Mouse (Mus musculus) C2C12 (cell line): ENCODE data around the gene Mpig6b. TPM values are rescaled to one million over a fixed set of nuclear protein-coding genes. Genes with fewer than 3 reads are reported as not detected.

Experiments
- H3K27me3 ChIP-seq: one replicate; pipeline ENCODE4 v1.6.1; 2011; ENCODE audit not compliant: control insufficient read depth, insufficient read depth, insufficient read length
- H3K36me3 ChIP-seq: one replicate; pipeline ENCODE4 v1.6.1; 2011; ENCODE audit not compliant: control insufficient read depth, insufficient read depth
- H3K4me3 ChIP-seq: one replicate; pipeline ENCODE4 v1.5.1; 2011; ENCODE audit warnings: mild to moderate bottlenecking, control low read depth; ENCODE audit not compliant: poor library complexity, insufficient read depth, severe bottlenecking
- H3K79me2 ChIP-seq: one replicate; pipeline ENCODE4 v1.6.1; 2011; ENCODE audit not compliant: control insufficient read depth, insufficient read depth
- H3K79me3 ChIP-seq: one replicate; pipeline ENCODE4 v1.6.1; 2011; ENCODE audit warnings: low read depth, control low read depth
- H3ac ChIP-seq: one replicate; pipeline ENCODE3; 2011; ENCODE audit warnings: low read depth; ENCODE audit not compliant: control insufficient read depth, insufficient read length
- CEBPB ChIP-seq: IDR thresholded peaks from one replicate; pipeline ENCODE4 v1.6.1; 2011; ENCODE audit warnings: low read depth, mild to moderate bottlenecking, control low read depth, moderate library complexity
- CTCF ChIP-seq: IDR thresholded peaks from one replicate; pipeline ENCODE4 v1.5.1; 2011; ENCODE audit not compliant: control insufficient read depth, insufficient read depth, insufficient read length
- FOSL1 ChIP-seq: IDR thresholded peaks from one replicate; pipeline ENCODE4 v1.8.0; 2011; ENCODE audit warnings: mild to moderate bottlenecking, low read length; ENCODE audit not compliant: poor library complexity, insufficient read depth, severe bottlenecking
- MAX ChIP-seq: IDR thresholded peaks from one replicate; pipeline ENCODE4 v1.6.1; 2011; ENCODE audit warnings: mild to moderate bottlenecking, control low read depth
- MYOD1 ChIP-seq: IDR thresholded peaks from one replicate; pipeline ENCODE4 v1.6.1; 2011; ENCODE audit warnings: low read depth; ENCODE audit not compliant: control insufficient read depth, insufficient read length
- MYOG ChIP-seq: IDR thresholded peaks from one replicate; pipeline ENCODE4 v1.6.1; 2011; ENCODE audit not compliant: control insufficient read depth, insufficient read length; ENCODE audit errors: extremely low read depth
- USF1 ChIP-seq: IDR thresholded peaks from one replicate; pipeline ENCODE4 v1.6.1; 2011; ENCODE audit warnings: low read depth, mild to moderate bottlenecking, control low read depth, moderate library complexity
- polyA plus RNA-seq: library from polyadenylated mRNA; unstranded; fragments of >200 nt; fragmentation: generic; extraction: Trizol; gene quantifications from one replicate; pipeline ENCODE4 v1.2.1, GENCODE M21; 2012; ENCODE audit warnings: missing spikeins

The Mpig6b gene
- polyA plus RNA-seq, 1 experiment: 0.04 TPM

DNA sequence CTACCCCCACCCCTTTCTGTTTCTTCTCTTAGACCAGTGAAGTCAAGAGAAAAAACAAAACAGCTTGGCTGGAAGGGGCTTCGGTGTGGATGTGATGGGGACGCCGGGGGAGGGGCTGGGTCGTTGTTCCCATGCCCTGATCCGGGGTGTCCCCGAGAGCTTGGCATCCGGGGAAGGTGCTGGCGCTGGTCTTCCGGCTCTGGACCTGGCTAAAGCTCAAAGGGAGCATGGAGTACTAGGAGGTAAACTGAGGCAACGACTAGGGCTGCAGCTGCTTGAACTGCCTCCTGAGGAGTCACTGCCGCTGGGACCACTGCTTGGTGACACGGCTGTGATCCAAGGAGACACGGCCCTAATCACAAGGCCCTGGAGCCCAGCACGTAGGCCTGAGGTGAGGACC is 5.9 kb downstream of the Mpig6b start:
- peaks cover 53% of the 10 kb centered on the region for H3K36me3 ChIP-seq
- H3K79me3 ChIP-seq: peaks cover 3% of the 10 kb centered on the region
- peak overlapping the region; percentile 7 for H3ac ChIP-seq
- peak overlapping the region; percentile 37 for H3K4me3 ChIP-seq
- H3K79me2 ChIP-seq: peaks cover 13% of the 10 kb centered on the region
- TF ChIP-seq CTCF (no peak), CEBPB (no peak), MAX (no peak), USF1 (no peak), MYOD1 (no peak), MYOG (no peak), FOSL1 (no peak)
- H3K27me3 ChIP-seq: no peaks in the 10 kb centered on the region

DNA sequence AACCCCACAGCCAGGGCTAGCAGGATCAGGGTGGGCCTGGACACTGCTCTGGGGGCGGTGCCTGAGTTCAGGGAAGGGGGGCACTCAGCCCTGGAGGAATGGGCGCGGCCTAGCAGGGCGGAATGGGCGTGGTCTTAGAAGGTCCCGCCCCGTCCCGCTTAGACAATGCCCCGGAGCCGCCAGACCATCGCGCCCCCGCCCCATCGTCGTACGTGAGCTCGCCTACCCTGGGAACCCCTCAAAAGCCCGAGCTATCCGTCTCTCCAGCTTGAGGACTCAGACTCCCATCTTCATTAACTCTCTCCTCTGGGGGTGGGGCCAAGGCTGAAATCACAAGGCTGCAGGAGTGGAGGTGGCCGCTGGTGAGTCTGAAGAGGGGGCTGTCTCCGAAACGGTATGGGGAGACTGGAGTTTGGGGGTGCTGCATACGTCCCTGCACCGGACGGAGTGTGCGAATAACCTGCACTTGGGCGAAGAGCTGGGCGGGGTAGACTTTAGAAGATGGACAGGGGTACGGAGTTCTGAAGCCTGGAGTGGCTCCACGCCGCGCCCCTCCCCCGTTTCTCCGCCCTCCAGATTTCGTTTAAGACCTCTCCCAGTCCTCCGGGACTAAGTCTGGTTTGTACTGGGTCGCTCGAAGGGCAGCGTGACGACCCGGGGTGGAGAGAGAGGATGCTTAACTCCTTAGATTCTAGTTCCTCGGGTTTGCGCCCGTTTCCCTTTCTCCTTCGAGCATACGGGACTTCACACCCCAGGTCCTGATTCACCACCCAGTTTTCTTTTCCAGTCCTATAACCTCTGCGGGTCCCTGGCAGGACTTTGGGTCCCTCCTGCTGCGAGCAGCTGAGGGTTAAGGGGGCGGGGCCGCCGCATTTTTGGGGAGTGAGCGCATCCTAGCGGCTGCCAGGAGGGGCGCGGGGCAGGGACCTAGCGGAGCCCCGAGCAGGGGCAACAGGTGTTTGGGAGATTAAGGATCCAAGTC is 6.8 kb downstream of the Mpig6b start, which contains the start of gene Ddah2:
Gene Ddah2 (plus strand): TSS at position 125 of the 982 bp plus-strand sequence.
- peaks cover 21% of the 10 kb centered on the region for H3K79me2 ChIP-seq
- TF ChIP-seq CTCF (peak; percentile 78), FOSL1 (no peak), MAX (no peak), MYOD1 (peak; percentile 62)
- H3K27me3 ChIP-seq: no peaks in the 10 kb centered on the region
- peak within 1 kb of the TSS; percentile 77 for H3ac ChIP-seq
- H3K36me3 ChIP-seq: peaks cover 60% of the 10 kb centered on the region
- peak within 1 kb of the TSS; percentile 37 for H3K4me3 ChIP-seq
- H3K79me3 ChIP-seq: peaks cover 8% of the 10 kb centered on the region

GRCm38 (mm10) chr17:35058316-35058715 is 7.7 kb downstream of the Mpig6b start:
- TF ChIP-seq USF1: no peak
- H3K27me3 ChIP-seq: no peaks in the 10 kb centered on the region
- H3K36me3 ChIP-seq: peaks cover 69% of the 10 kb centered on the region
- H3K79me3 ChIP-seq: peaks cover 15% of the 10 kb centered on the region
- H3K79me2 ChIP-seq: peaks cover 30% of the 10 kb centered on the region
- no peak overlapping the region for H3K4me3 ChIP-seq
- H3ac ChIP-seq: no peak overlapping the region

- H3K79me2 ChIP-seq: peaks cover 42% of the 10 kb centered on the region
- TF ChIP-seq USF1: no peak
- no peak for TF ChIP-seq CTCF
- TF ChIP-seq MYOG: no peak
- TF ChIP-seq MAX: no peak
- TF ChIP-seq MYOD1: no peak
- TF ChIP-seq FOSL1: no peak
- no peak for TF ChIP-seq CEBPB
- H3K79me3 ChIP-seq: peaks cover 27% of the 10 kb centered on the region
- H3ac ChIP-seq: no peak overlapping the region
- peaks cover 81% of the 10 kb centered on the region for H3K36me3 ChIP-seq
- H3K4me3 ChIP-seq: no peak overlapping the region
- no peaks in the 10 kb centered on the region for H3K27me3 ChIP-seq
Observed at GRCm38 (mm10) chr17:35057090-35057489, 8.9 kb downstream of the Mpig6b start.

DNA sequence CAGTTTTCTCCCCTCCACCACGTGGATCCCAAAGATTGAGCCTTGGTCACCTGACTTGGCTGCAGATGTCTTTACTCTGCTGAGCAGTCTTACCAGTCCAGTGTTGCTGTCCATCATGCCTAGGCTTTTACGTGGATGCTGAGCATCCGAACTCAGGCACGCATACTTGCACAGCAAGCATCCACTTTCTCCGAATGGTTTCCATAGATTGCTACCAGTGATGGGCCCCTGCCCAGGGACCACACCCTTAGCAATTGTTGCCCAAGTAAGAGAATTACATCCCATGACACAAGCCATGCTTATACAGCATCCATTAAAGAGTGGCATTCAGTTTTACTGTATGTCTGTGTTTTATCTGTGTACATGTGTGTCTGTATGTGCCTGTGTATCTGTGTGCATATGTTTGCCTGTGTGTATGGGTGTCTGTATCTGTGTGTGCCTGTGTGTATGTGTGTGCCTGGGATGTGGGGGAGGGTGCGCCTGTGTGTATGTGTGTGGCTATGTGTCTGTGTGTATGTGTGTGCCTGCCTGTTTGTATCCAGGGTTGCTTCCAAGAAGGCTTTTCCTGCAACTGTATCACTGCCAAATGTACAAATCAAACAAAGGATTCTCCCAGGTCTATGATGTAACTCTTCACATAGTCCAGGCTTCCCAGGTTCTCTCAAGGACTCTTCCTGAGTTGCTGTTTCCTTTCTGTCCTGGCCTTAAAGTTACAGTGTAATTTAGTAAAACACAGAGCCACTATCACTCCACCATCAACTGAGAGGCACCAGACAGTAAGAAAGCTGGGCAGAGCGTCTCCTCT is 10.1 kb downstream of the Mpig6b start:
- Histone ChIP-seq H3K4me3 (no peak overlapping the region), H3K79me2 (peaks cover 54% of the 10 kb centered on the region), H3K27me3 (no peaks in the 10 kb centered on the region), H3K79me3 (peaks cover 36% of the 10 kb centered on the region), H3K36me3 (peaks cover 73% of the 10 kb centered on the region), H3ac (no peak overlapping the region)
- no peak for TF ChIP-seq MYOG
- no peak for TF ChIP-seq MAX
- TF ChIP-seq CTCF: no peak
- TF ChIP-seq CEBPB: no peak
- no peak for TF ChIP-seq FOSL1
- no peak for TF ChIP-seq MYOD1
- TF ChIP-seq USF1: no peak
